Mouse (Mus musculus): ENCODE measurements around the gene Atp5k. TPM values are rescaled to one million over a fixed set of nuclear protein-coding genes. Genes with fewer than 3 reads are reported as not detected.

The Atp5k gene
- total and polyA plus RNA-seq, 3 experiments, result 199 to 567 (median 276) TPM

GRCm38 (mm10) chr5:108466647-108467046 lies 32.4 kb upstream of the Atp5k start:
- Histone ChIP-seq H3K4me3 (replicated peaks in 1 of 3; ENCODE audit: low read depth in 2 of 3, low read length in 2 of 3, poor library complexity in 1 of 3) (no peak overlapping the region), H3K4me2 (ENCODE audit: insufficient read depth, low read depth, poor library complexity, severe bottlenecking) (no peak overlapping the region), H3K36me3 (replicated peaks in 1 of 2; ENCODE audit: control insufficient read depth in 1 of 2, insufficient read depth in 1 of 2, low read length in 1 of 2) (peaks cover 0 to 26% of the 10 kb centered on the region in 2 experiments), H3K4me1 (ENCODE audit: control insufficient read depth in 1 of 2, insufficient read depth in 2 of 2) (peaks cover 4 to 29% of the 10 kb centered on the region in 2 experiments), H3K9ac (ENCODE audit: insufficient read depth, low read depth) (no peak overlapping the region), H3K27ac (ENCODE audit: insufficient read depth, low read depth) (no peak overlapping the region), H3K79me2 (replicated peaks; ENCODE audit: control insufficient read depth, extremely low read depth, insufficient read depth, poor library complexity, severe bottlenecking) (peaks cover 56% of the 10 kb centered on the region), H3K9me3 (replicated peaks; ENCODE audit: low read length) (no peaks in the 10 kb centered on the region), H3K27me3 (replicated peaks) (no peaks in the 10 kb centered on the region)
- in situ Hi-C loops (cut with MboI; ENCODE audit: low pct_ligation_motif_present, low pct_unique_long_range_greater_than_20kb, low sequenced_read_pairs) (no loop called here), dilution Hi-C loops (cut with MboI; ENCODE audit: extremely low pct_ligation_motif_present, extremely low pct_unique_long_range_greater_than_20kb, low sequenced_read_pairs) (no loop called here)
- TF ChIP-seq E2F4 (IDR thresholded peaks at IDR 0.05; ENCODE audit: insufficient replicate concordance, low read depth, low read length), result no peak
- no peak for TF ChIP-seq MAFK (IDR thresholded peaks at IDR 0.05; ENCODE audit: insufficient replicate concordance, low read length)
- TF ChIP-seq MEF2A (IDR thresholded peaks at IDR 0.05; ENCODE audit: borderline replicate concordance, low read depth, low read length), result no peak
- no peak for TF ChIP-seq MXI1 (IDR thresholded peaks at IDR 0.05; ENCODE audit: low read depth, low read length)
- TF ChIP-seq UBTF (IDR thresholded peaks at IDR 0.05; ENCODE audit: low read depth, low read length), result no peak
- no peak for TF ChIP-seq HCFC1 (IDR thresholded peaks at IDR 0.05; ENCODE audit: low read depth, low read length)
- no peak for DNase-seq (ENCODE audit: extremely low read depth)

GRCm38 (mm10) chr5:108465131-108465891 lies 31.1 kb upstream of the Atp5k start:
- H3K4me1 ChIP-seq (ENCODE audit: control insufficient read depth in 1 of 2, insufficient read depth in 2 of 2), result peaks cover 7 to 34% of the 10 kb centered on the region in 2 experiments
- in situ Hi-C loops (cut with MboI; ENCODE audit: low pct_ligation_motif_present, low pct_unique_long_range_greater_than_20kb, low sequenced_read_pairs), result no loop called here
- dilution Hi-C loops (cut with MboI; ENCODE audit: extremely low pct_ligation_motif_present, extremely low pct_unique_long_range_greater_than_20kb, low sequenced_read_pairs), result no loop called here
- peaks cover 2% of the 10 kb centered on the region for H3K27me3 ChIP-seq (replicated peaks)
- no peak overlapping the region for H3K9ac ChIP-seq (ENCODE audit: insufficient read depth, low read depth)
- H3K79me2 ChIP-seq (replicated peaks; ENCODE audit: control insufficient read depth, extremely low read depth, insufficient read depth, poor library complexity, severe bottlenecking), result peaks cover 57% of the 10 kb centered on the region
- no peak for DNase-seq (ENCODE audit: extremely low read depth)
- no peak overlapping the region for H3K4me3 ChIP-seq (replicated peaks in 1 of 3; ENCODE audit: low read depth in 2 of 3, low read length in 2 of 3, poor library complexity in 1 of 3)
- no peak for TF ChIP-seq TCF12 (IDR thresholded peaks at IDR 0.05; ENCODE audit: low read depth, low read length)
- no peak for TF ChIP-seq CHD2 (IDR thresholded peaks at IDR 0.05; ENCODE audit: low read length)
- no peak for TF ChIP-seq E2F4 (IDR thresholded peaks at IDR 0.05; ENCODE audit: insufficient replicate concordance, low read depth, low read length)
- TF ChIP-seq JUN (IDR thresholded peaks at IDR 0.05; ENCODE audit: insufficient read depth, low read depth, low read length), result no peak
- no peak for TF ChIP-seq ELF1 (IDR thresholded peaks at IDR 0.05; ENCODE audit: low read depth, low read length)
- TF ChIP-seq CHD1 (IDR thresholded peaks at IDR 0.05; ENCODE audit: low read depth, low read length), result no peak
- no peak for TF ChIP-seq CTCF (conservative IDR thresholded peaks at IDR 0.05 in 1 of 2, IDR thresholded peaks at IDR 0.05 in 1 of 2; ENCODE audit: low read depth in 2 of 2, low read length in 2 of 2)
- TF ChIP-seq ETS1 (conservative IDR thresholded peaks at IDR 0.05; ENCODE audit: low read depth, low read length), result no peak
- no peak for TF ChIP-seq POLR2AphosphoS2 (IDR thresholded peaks at IDR 0.05; ENCODE audit: low read depth, low read length)
- TF ChIP-seq ZNF384 (IDR thresholded peaks at IDR 0.05; ENCODE audit: low read depth, low read length), result no peak
- no peak for TF ChIP-seq BHLHE40 (IDR thresholded peaks at IDR 0.05; ENCODE audit: low read depth, low read length)
- no peak for TF ChIP-seq RCOR1 (conservative IDR thresholded peaks at IDR 0.05; ENCODE audit: low read depth, low read length)
- TF ChIP-seq RAD21 (IDR thresholded peaks at IDR 0.05; ENCODE audit: low read depth, low read length), result no peak
- TF ChIP-seq NELFE (IDR thresholded peaks at IDR 0.05; ENCODE audit: low read depth, low read length), result no peak
- TF ChIP-seq MEF2A (IDR thresholded peaks at IDR 0.05; ENCODE audit: borderline replicate concordance, low read depth, low read length), result no peak
- TF ChIP-seq GABPA (IDR thresholded peaks at IDR 0.05; ENCODE audit: insufficient replicate concordance, low read depth, low read length), result no peak
- TF ChIP-seq ZC3H11A (IDR thresholded peaks at IDR 0.05; ENCODE audit: low read depth, low read length), result no peak
- no peak for TF ChIP-seq NRF1 (IDR thresholded peaks at IDR 0.05; ENCODE audit: low read depth, low read length)
- TF ChIP-seq USF1 (IDR thresholded peaks at IDR 0.05; ENCODE audit: low read depth, low read length), result no peak
- no peak for TF ChIP-seq MAFK (IDR thresholded peaks at IDR 0.05; ENCODE audit: insufficient replicate concordance, low read length)
- H3K36me3 ChIP-seq (replicated peaks in 1 of 2; ENCODE audit: control insufficient read depth in 1 of 2, insufficient read depth in 1 of 2, low read length in 1 of 2), result peaks cover 0 to 20% of the 10 kb centered on the region in 2 experiments
- no peaks in the 10 kb centered on the region for H3K9me3 ChIP-seq (replicated peaks; ENCODE audit: low read length)
- no peak overlapping the region for H3K27ac ChIP-seq (ENCODE audit: insufficient read depth, low read depth)
- no peak overlapping the region for H3K4me2 ChIP-seq (ENCODE audit: insufficient read depth, low read depth, poor library complexity, severe bottlenecking)

Data from CH12.LX (cell line).